Mouse (Mus musculus) MEL (cell line): ENCODE data around the gene Vipas39.
A peak's percentile ranks its signal among the peaks of the same experiment; 100 is the strongest.

ENCODE experiments used
- CHD1 ChIP-seq: IDR thresholded peaks from 2 replicates; pipeline ENCODE4 v1.6.1; 2012; ENCODE audit warnings: low read depth, mild to moderate bottlenecking, inconsistent platforms, low read length, improper control_type of control experiment
- CTCF ChIP-seq, 3 experiments: IDR thresholded peaks in 2 of 3; conservative IDR thresholded peaks in 1 of 3; 2 replicates each; pipeline ENCODE4 v1.5.1; 2011 to 2012; ENCODE audit warnings: low read length in 3 of 3, low read depth in 2 of 3, mild to moderate bottlenecking in 2 of 3, improper control_type of control experiment in 1 of 3, inconsistent platforms in 1 of 3, mixed read lengths in 1 of 3, moderate library complexity in 1 of 3; ENCODE audit not compliant: control insufficient read depth in 1 of 3, insufficient read depth in 1 of 3, poor library complexity in 1 of 3, severe bottlenecking in 1 of 3
- ELF1 ChIP-seq: IDR thresholded peaks from 2 replicates; pipeline ENCODE4 v1.6.1; 2014; ENCODE audit warnings: low read depth, mild to moderate bottlenecking, inconsistent platforms, low read length, improper control_type of control experiment, moderate library complexity
- GATA1 ChIP-seq: IDR thresholded peaks from 2 replicates; pipeline ENCODE4 v1.6.1; 2011; ENCODE audit warnings: low read depth, low read length, improper control_type of control experiment
- HCFC1 ChIP-seq: IDR thresholded peaks from 2 replicates; pipeline ENCODE4 v1.6.1; 2012; ENCODE audit warnings: low read depth, mild to moderate bottlenecking, inconsistent platforms, low read length, improper control_type of control experiment, moderate library complexity
- MAFK ChIP-seq: IDR thresholded peaks from 2 replicates; pipeline ENCODE4 v1.6.1; 2011; ENCODE audit warnings: low read depth, mild to moderate bottlenecking, low read length, improper control_type of control experiment, borderline replicate concordance
- NRF1 ChIP-seq: IDR thresholded peaks from 2 replicates; pipeline ENCODE4 v1.6.1; 2014; ENCODE audit warnings: low read depth, mild to moderate bottlenecking, inconsistent platforms, low read length, improper control_type of control experiment, moderate library complexity; ENCODE audit not compliant: poor library complexity, insufficient read depth, severe bottlenecking
- POLR2A ChIP-seq, 2 experiments: IDR thresholded peaks; 2 replicates each; pipeline ENCODE4 v1.6.1; 2011 to 2012; ENCODE audit warnings: low read length in 2 of 2, mild to moderate bottlenecking in 2 of 2, control low read depth in 1 of 2, improper control_type of control experiment in 1 of 2, low read depth in 1 of 2, moderate library complexity in 1 of 2; ENCODE audit not compliant: control insufficient read depth in 1 of 2, insufficient read depth in 1 of 2, poor library complexity in 1 of 2
- RCOR1 ChIP-seq: IDR thresholded peaks from 2 replicates; pipeline ENCODE4 v1.6.1; 2012; ENCODE audit warnings: low read depth, mild to moderate bottlenecking, inconsistent platforms, low read length, improper control_type of control experiment
- TCF12 ChIP-seq: IDR thresholded peaks from 2 replicates; pipeline ENCODE4 v1.6.1; 2014; ENCODE audit warnings: low read depth, mild to moderate bottlenecking, inconsistent platforms, low read length, improper control_type of control experiment, moderate library complexity
- UBTF ChIP-seq: IDR thresholded peaks from 2 replicates; pipeline ENCODE4 v1.6.1; 2012; ENCODE audit warnings: low read depth, mild to moderate bottlenecking, inconsistent platforms, low read length, improper control_type of control experiment, moderate library complexity, borderline replicate concordance; ENCODE audit not compliant: insufficient read depth
- ZMIZ1 ChIP-seq: IDR thresholded peaks from 2 replicates; pipeline ENCODE4 v1.6.1; 2012; ENCODE audit warnings: low read depth, mild to moderate bottlenecking, inconsistent platforms, low read length, improper control_type of control experiment, moderate library complexity
- ZNF384 ChIP-seq: IDR thresholded peaks from 2 replicates; pipeline ENCODE4 v1.6.1; 2012; ENCODE audit warnings: low read depth, mild to moderate bottlenecking, inconsistent platforms, low read length, improper control_type of control experiment

- peak; percentile 38 to 70 (median 59) for TF ChIP-seq CTCF (IDR thresholded peaks at IDR 0.05 in 2 of 3, conservative IDR thresholded peaks at IDR 0.05 in 1 of 3; ENCODE audit: control insufficient read depth in 1 of 3, insufficient read depth in 1 of 3, low read depth in 2 of 3, low read length in 3 of 3, poor library complexity in 1 of 3, severe bottlenecking in 1 of 3)
- no peak for TF ChIP-seq UBTF
- no peak for TF ChIP-seq ZNF384
- no peak for TF ChIP-seq ELF1
- 0 out of 2 replicates have a peak, but pooled peaks have one; percentile 40 for TF ChIP-seq CHD1
- no peak for TF ChIP-seq MAFK
- no peak for TF ChIP-seq POLR2A (IDR thresholded peaks at IDR 0.05; ENCODE audit: control insufficient read depth in 1 of 2, insufficient read depth in 1 of 2, low read depth in 1 of 2, low read length in 2 of 2, poor library complexity in 1 of 2)
- TF ChIP-seq RCOR1, result no peak
- TF ChIP-seq NRF1, result no peak
- TF ChIP-seq TCF12, result no peak
- TF ChIP-seq ZMIZ1, result no peak
- no peak for TF ChIP-seq GATA1
- TF ChIP-seq HCFC1, result no peak; the same call in none of the 2 replicates
Measured at GRCm38 (mm10) chr12:87267682-87268081, 1.6 kb upstream of the Vipas39 start.
